Mouse (Mus musculus) spleen, adult 2 months (tissue): Measurements from ENCODE around the gene Celsr2.

Source experiments
- CTCF ChIP-seq: fragments of 200-500 bp; IDR thresholded peaks from 2 replicates; pipeline ENCODE4 v1.5.1; 2011; ENCODE audit warnings: mild to moderate bottlenecking, inconsistent platforms; ENCODE audit not compliant: insufficient read depth, insufficient read length, insufficient replicate concordance; ENCODE audit errors: extremely low read depth
- POLR2A ChIP-seq: fragments of 200-500 bp; IDR thresholded peaks from 2 replicates; pipeline ENCODE4 v1.6.1; 2011; ENCODE audit warnings: low read depth, low read length, inconsistent platforms

GRCm38 (mm10) chr3:108348376-108348775 lies 67.0 kb downstream of the Celsr2 start:
- no peak for TF ChIP-seq POLR2A
- TF ChIP-seq CTCF = no peak
